Mouse (Mus musculus) embryo, embryonic 10.5 days (tissue): ENCODE measurements at regions not wholly inside any gene's neighbourhood (a gene's known extent, or its start where the extent isn't known, plus 50 kb on each side); places are given as distances from the start of the nearest gene placed in this dataset.

ENCODE experiments used
- DNase-seq: peaks from one replicate; pipeline ENCODE4 v3.0.0-alpha.2; 2015; ENCODE audit warnings: low spot score

GRCm38 (mm10) chr17:64382894-64383293 is 51.2 kb upstream of the Pja2 start:
- no peak for DNase-seq

DNA sequence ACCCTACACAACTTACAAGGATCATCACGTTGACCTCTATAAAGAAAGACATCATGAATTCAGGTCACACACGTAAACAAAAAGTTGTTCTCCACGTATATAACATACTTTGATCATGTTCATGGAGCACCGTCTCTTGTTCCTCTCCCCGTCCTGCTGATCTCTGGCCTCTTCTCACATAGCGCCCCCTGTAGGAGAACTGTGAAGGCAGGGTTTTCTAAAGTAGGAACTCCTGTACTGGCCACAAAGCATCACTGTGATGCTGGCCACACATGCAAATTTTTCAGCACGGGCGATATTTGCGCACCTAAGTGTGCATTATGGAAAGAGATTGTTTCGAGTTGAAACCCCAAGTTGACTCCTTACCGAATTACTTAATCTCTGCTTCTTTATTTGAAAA is 51.9 kb upstream of the Pja2 start:
- DNase-seq: no peak

DNA sequence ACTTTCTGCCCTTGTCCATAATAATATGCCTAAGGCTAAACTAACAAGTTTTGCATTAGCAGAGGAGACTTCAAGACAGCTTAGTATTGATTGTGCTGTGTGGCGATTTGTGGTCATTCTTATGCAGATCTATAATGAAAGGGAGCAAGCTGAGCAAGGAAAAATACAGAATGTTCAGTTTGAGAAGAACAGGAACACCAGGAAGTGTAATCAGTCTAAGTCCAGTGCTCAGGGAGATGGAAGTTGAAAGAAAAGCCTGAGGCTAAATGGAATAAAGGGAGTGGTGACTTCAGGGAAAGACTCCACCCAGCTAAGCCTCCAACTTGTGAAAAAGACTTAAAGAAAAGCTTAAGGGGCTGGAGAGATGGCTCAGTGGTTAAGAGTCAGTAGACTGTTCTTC is 58.6 kb upstream of the Pja2 start:
- DNase-seq: no peak

GRCm38 (mm10) chr17:64397254-64397897 is 65.7 kb upstream of the Pja2 start:
- DNase-seq: peak; percentile 13

DNA sequence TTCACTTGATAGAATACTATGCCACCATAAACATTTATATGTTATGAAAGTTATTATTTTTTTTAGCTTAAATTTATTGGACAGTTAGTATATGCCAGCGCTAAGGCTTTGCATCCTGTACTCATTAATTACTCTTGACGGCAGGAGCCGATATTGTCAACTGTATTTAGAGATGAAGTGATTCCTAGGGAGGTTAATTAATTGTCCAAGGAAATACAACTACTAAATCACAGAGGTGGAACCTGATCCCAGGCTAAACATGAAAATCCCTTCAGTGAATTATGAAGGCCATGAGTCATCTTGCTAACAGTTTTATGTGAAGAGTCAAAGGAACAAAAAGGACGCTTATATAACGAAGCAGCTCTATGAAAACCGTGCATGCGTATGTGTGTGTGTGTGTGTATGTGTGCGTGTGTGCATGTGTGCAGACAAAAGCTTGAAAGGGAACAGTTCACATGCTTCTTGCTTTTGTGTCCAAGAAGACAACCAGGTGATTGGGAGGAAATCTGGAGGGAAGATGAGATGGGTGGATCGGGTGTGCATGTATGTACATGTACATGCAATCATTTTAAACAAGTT is 66.5 kb upstream of the Pja2 start:
- peak; percentile 16 for DNase-seq

DNA sequence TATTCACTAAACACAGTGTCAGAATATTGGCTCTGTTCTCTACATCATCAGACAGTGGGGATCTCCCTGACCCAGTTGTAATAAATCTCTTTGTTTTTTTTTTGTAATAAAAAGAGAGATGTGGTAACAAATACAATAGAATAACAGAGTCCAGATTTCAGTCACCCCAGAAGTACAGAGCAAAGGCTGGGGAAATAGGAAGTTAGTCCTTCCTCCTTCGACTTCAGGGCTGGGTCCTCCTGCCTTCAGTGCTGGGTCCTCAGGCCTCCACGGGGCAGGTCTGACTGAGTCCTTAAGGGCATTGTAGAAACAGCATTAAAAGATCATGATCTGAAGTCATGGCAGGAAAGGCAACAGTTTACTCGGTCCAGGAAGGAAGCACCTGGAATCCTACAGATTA is 67.0 kb upstream of the Pja2 start:
- DNase-seq: no peak

- DNase-seq: no peak
Observed at GRCm38 (mm10) chr17:64406742-64407254, 75.1 kb upstream of the Pja2 start.

GRCm38 (mm10) chr17:64407255-64408011 is 75.7 kb upstream of the Pja2 start:
- peak; percentile 29 for DNase-seq

DNA sequence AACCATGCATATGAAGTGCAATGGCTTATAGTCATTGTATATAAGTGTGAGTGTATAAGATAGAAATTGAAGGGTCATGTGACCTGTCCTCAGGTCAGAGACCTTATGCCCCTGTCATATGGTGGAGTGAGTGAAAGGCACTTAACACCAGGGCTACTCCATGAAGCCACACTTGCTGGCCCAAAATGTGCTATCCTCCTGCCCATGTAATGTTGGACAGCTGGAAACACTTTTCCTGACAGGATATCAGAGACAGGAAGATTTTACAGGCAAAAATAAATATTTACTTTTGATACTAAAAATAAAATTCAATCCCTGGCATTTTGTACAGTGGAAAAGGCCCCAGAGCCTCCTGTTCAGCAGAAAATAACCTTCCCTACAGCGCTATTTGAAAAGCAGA is 94.1 kb upstream of the Pja2 start:
- no peak for DNase-seq

- no peak for DNase-seq
Observed at GRCm38 (mm10) chr17:64426536-64426935, 94.8 kb upstream of the Pja2 start.

GRCm38 (mm10) chr17:64439571-64439970 is 107.9 kb upstream of the Pja2 start:
- DNase-seq: no peak

DNA sequence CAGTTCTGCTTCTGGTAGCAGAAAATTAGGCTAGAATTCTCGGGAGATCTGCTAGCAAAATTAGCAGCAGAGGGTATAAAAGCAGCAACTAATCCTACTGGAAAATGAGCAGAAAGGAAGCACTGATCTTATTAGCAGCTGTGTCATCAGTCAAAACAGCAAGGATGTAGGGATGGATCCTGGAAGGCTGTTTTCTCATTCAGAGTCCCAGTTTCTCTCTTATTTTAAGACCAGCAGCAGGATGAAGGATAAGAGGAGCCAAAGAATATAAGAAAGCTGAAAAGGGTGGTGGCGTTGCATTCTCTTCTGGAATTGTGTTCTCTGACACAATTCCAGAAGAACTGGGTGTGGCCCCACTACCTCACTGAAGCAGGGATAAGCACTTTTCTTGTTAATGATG is 123.0 kb upstream of the Pja2 start:
- no peak for DNase-seq

GRCm38 (mm10) chr17:64466273-64466672 is 134.3 kb upstream of the Man2a1 start:
- no peak for DNase-seq

DNA sequence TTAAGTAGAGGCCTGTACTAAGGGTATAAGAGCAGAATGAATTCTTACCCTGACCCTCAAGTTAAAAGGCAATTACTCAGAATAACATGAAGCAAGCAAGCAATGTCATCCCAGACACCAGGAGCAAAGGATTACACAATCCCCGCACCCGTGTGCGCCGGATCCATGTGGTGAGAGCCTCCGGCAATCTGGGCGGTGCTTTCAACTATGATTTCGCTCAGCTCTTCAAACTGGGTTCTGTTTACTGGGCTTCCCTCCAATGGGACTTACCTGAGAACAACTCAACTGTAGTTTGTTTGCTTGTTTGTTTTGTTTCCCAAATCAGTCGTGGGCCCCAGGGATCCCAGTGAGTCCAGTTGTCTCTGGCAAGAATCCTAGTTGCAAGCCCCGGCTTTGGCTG is 133.8 kb upstream of the Man2a1 start:
- no peak for DNase-seq

GRCm38 (mm10) chr17:64467297-64467696 is 133.2 kb upstream of the Man2a1 start:
- DNase-seq: no peak

- DNase-seq: peak; percentile 39
Observed at GRCm38 (mm10) chr17:64469754-64470400, 130.7 kb upstream of the Man2a1 start.

DNA sequence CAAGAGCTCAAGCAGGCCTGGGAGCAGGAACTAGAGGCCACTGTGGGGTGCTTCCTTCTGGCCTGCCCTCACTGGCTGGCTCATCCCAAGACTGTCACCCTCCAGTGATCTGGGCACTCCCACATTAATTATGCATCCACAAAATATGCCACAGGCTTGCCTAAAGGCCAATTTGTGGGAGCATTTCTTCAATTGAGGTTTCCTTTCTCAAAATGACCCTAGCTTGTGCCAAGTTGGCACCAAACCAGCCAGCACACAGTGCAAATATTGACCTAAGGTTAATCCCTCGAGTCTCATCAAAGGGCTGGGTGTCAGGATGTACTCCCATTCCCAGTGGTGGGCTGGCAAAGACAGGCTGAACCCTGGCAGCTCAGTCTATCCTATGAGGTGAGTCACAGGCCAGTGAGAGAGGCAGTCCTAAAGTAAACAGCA is 119.9 kb upstream of the Man2a1 start:
- no peak for DNase-seq

- no peak for DNase-seq
Observed at GRCm38 (mm10) chr17:64484835-64485234, 115.7 kb upstream of the Man2a1 start.

GRCm38 (mm10) chr17:64489769-64490335 is 110.7 kb upstream of the Man2a1 start:
- DNase-seq: no peak

GRCm38 (mm10) chr17:64490664-64491063 is 109.9 kb upstream of the Man2a1 start:
- DNase-seq: no peak

DNA sequence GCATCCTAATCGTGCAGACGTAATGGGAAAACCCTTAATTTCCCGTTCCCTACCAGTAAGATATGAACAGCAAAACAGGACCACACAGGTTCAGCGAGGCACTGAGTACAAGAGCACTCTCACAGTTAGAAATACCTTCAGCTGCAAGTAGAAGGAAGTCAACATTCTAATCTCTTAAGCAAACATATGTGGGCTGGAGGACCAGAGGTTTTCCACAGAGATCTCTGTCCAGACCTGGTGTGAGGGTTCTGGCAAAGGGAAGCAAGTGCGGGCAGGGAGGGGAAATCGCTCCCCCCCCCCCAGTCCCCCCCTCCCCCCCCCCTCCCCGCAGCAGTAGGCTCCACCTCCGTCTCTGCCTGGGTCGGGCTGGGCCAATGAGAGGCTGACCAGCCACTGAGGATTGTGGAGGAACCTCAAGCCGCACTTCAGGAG is 108.6 kb upstream of the Man2a1 start:
- no peak for DNase-seq

DNA sequence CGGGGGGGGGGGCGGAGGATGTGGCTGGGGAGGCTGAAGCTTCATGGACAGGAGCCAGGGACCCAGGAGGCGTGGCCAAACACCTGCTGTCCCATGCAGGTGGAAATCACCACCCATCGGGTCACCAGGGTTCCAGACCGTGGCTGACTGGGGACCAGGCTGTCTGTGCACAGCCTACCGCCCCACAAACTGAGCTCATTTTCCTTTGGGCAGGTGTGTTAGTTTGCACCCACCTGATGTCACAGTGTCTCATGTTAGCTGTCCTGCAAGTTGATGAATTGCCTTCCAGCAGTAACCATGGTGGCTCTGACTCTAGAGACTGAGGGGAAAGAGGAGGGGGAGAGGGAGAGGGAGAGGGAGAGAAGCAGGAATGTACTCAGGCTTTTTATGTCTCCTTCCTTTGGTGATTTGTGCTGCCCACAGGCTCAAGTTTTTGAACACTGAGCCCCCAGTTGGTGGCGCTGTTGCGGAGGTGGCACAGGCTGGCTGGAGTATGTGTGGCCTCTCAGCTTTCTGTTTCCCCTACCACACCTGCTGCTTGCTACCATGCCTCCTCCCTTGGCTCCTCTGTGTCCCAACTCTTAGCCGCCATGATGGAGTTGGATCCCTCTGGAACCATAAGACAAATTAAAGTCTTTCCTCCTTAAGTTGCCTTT is 107.8 kb upstream of the Man2a1 start:
- peak; percentile 28 for DNase-seq
